Mouse (Mus musculus): ENCODE data around the gene Kdsr.
A peak's percentile ranks its signal among the peaks of the same experiment; 100 is the strongest.

The Kdsr gene

GRCm38 (mm10) chr1:106690887-106691286 is 68.6 kb downstream of the Kdsr start:
- no peak for DNase-seq

GRCm38 (mm10) chr1:106688161-106688516 is 71.4 kb downstream of the Kdsr start:
- no peak for DNase-seq

DNA sequence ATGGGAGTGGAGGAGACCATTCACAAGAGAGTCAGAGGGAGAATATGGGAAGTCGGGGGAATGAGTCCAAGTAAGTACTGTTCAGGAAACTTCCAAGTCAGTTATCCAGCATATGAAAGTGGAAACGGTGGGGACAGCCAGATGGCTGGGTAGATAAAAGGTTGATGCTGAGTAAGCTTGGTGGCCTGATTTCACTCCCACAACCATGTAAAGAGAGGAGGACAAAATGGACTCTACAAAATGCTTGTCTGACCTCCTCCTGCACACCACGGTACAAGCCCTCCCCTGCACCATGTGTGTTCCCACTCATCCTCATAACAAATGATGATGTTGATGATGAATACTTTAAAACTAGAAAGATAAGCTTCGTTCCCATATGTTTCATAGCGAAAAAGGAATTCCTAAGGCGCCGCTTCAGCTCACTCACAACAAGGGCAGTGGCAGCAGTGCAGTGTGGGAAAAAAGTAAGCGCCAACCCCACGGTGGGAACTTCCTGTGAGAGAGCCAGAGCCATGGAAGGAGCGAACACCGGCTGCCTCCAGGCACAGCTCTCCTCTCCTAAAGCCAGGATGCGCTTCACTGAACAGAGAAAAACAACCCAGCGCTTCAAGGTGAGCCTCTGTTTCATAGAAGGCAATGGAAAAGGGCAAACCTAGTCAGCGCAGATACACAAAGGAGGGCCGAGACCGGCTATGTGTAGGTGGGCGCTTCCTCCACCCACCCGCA is 71.9 kb downstream of the Kdsr start:
- DNase-seq, result peak; percentile 81

DNA sequence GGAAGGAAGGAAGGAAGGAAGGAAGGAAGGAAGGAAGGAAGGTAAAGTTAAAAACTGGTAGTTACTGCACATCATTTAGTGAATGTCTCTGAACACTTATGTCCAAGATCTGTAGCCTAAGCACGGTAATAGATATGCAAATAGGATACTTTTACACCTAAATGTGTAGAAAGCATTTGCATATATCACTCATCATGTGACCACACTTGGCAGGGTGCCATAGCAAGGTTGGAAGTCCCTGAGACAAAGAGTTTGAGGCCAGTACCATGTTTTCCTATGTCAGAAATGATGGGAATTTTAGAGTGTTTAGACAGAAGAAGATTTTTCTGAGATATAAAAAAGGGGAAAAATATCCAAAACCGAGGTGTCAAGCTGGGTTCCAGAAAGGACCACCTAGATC is 73.8 kb downstream of the Kdsr start:
- DNase-seq, result no peak

DNA sequence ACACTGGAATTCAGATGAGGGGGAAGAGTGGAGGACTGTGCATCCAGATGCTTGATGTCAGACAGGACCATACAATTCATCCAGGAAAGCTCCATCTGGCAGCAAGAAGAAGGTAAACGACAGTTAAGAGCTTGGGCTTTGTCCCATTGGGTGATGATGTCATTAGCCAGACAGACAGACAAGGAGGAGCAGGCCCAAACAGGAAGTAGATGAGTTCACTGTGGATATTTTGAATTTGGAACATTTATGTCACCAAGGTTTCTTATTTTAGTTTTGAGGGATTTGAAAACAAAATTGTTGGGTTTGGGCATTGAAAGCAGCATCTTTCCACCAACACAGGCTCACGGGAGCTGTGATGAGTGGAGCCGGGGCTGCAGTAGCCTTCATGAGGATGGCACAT is 75.0 kb downstream of the Kdsr start:
- no peak for DNase-seq

GRCm38 (mm10) chr1:106682829-106683228 is 76.7 kb downstream of the Kdsr start:
- DNase-seq, result no peak

DNA sequence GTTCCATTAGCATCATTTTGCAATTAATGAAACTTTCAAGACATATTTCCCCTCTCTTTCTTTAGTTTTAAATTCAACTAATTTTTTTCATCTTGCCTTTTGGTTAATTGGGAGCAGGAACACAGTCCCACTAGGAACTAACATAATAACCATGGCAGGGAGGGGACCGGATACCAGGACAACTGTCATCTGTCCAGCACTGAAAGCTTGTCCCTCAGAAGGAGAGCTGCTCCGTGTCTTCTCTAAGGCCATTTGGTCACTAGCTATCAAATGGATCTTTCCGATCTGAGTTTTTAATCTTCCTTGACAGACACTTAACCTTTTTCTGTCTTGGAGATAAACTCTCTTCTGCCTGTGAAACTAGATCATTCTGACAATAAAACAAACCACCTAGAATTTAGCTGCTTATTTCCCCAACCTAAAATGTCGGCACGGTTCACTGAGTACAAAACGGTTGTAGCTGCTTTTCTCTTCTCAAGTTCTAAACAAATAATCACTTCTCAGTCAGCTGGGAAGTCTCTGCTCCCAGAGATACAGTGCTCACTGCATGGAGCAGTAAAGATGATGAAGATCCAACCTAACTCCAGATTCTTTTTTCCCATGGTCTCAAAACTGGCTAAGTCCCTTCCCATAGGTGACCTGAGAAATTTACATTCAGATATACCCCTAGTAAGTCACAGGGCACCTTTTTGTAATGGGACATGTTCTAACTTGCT is 79.6 kb downstream of the Kdsr start:
- no peak for DNase-seq

DNA sequence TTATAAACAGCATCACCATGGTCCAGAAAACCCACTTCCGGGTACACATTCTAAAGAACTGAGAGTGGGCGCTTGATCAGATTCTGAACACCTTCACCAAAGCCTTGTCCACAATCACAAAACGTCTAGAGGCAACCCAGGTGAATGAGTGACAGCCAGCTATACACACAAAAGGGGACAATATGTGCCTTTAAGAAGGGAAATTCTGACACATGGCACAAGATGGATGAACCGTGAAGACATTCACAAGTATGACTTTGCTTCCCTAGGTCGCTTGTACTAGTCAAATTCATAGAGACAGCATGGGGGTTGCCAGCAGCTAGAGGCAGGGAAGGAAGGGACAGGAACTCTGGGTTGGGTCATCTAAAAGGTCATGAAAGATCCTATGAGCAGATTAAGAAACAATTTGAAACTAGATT is 81.5 kb downstream of the Kdsr start:
- no peak for DNase-seq

All from kidney, adult 11 months (tissue).